Comparison of ENCODE assay signal across 13 mouse cellular contexts in the genomic region with DNA sequence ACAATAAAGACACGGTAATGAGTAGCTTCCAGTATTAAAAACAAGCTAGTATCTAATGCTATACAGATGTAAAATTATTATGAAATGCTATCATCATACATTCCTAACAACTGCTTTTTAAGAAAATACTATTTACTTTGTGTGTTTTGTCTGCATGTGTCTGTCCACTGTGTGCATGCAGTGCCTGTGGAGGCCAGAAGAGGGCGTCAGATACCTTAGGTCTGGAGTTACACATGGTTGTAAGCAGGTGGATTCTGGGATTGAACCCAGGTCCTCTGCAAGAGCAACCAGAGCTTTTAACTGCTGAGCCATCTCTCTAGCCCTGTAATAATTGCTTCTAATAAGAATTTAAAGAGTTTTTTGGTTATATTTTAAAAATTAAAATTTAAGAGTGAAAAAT. TPM values are rescaled to one million over a fixed set of nuclear protein-coding genes. Genes with fewer than 3 reads are reported as not detected.
DNase-seq lines count a peak whose midpoint lies in the region; ATAC-seq and TF ChIP-seq lines count a peak whose summit lies in the region.
"Had no signal": no experiment of that assay in that cellular context is flagged by ENCODE, and none has a peak within 500 bp of the region (broad histone marks: within the 10 kb centered on the region; RNA-seq: fewer than 3 reads in every experiment).

No protein-coding gene starts in this region.

- no peak overlapping the region for H3K4me3 ChIP-seq in intestine, postnatal 0 days (ENCODE audit: low read depth, low read length)
- H3K4me3 ChIP-seq in intestine, embryonic 15.5 days (replicated peaks) = no peak overlapping the region
- H3K4me3 ChIP-seq in stomach, postnatal 0 days (ENCODE audit: low read depth, low read length) = no peak overlapping the region
- H3K4me3 ChIP-seq: forebrain, embryonic 12.5 days; limb, embryonic 15.5 days had no signal

- no peaks in the 10 kb centered on the region for H3K4me1 ChIP-seq in intestine, postnatal 0 days (replicated peaks; ENCODE audit: control insufficient read depth, insufficient read depth, low read length)
- no peaks in the 10 kb centered on the region for H3K4me1 ChIP-seq in intestine, embryonic 15.5 days (replicated peaks)
- H3K4me1 ChIP-seq in stomach, postnatal 0 days (replicated peaks; ENCODE audit: control insufficient read depth, insufficient read depth) = no peaks in the 10 kb centered on the region
- H3K4me1 ChIP-seq: forebrain, embryonic 12.5 days; limb, embryonic 15.5 days had no signal

- no peaks in the 10 kb centered on the region for H3K9me3 ChIP-seq in intestine, postnatal 0 days (ENCODE audit: control insufficient read depth)
- H3K9me3 ChIP-seq in intestine, embryonic 15.5 days = no peaks in the 10 kb centered on the region
- no peaks in the 10 kb centered on the region for H3K9me3 ChIP-seq in stomach, postnatal 0 days (ENCODE audit: control insufficient read depth, low read length)
- H3K9me3 ChIP-seq: forebrain, embryonic 12.5 days; limb, embryonic 15.5 days had no signal

- 66% methylated on average over 2 of the region's 2 CpGs for WGBS in intestine, postnatal 0 days
- 64% methylated on average over 2 of the region's 2 CpGs for WGBS in intestine, embryonic 15.5 days
- WGBS in stomach, postnatal 0 days = 64% methylated on average over 2 of the region's 2 CpGs

- DNase-seq in thymus, postnatal 25 days = peak; percentile 2
- no peak for DNase-seq in thymus, adult 18-20 months
- peak; percentile 52 for DNase-seq in R1 (ENCODE audit: low read depth, low spot score)
- no peak for DNase-seq in stomach, postnatal 0 days (ENCODE audit: low spot score)
- DNase-seq in retina, postnatal 1 day = no peak
- DNase-seq: gastrocnemius, postnatal 25 days; heart, postnatal 14 days; kidney, adult 2 months; layer of hippocampus, postnatal 36 days had no signal

- H3K27me3 ChIP-seq in intestine, postnatal 0 days (replicated peaks; ENCODE audit: control insufficient read depth, insufficient read depth, low read length) = no peaks in the 10 kb centered on the region
- no peaks in the 10 kb centered on the region for H3K27me3 ChIP-seq in intestine, embryonic 15.5 days (replicated peaks)
- H3K27me3 ChIP-seq in stomach, postnatal 0 days (ENCODE audit: control insufficient read depth, insufficient read depth, low read length) = no peaks in the 10 kb centered on the region
- H3K27me3 ChIP-seq: forebrain, embryonic 12.5 days; limb, embryonic 15.5 days had no signal

- no peak overlapping the region for H3K4me2 ChIP-seq in intestine, postnatal 0 days (replicated peaks; ENCODE audit: low read depth)
- H3K4me2 ChIP-seq in intestine, embryonic 15.5 days (replicated peaks) = no peak overlapping the region
- H3K4me2 ChIP-seq in stomach, postnatal 0 days (replicated peaks; ENCODE audit: low read depth) = no peak overlapping the region
- H3K4me2 ChIP-seq: forebrain, embryonic 12.5 days; limb, embryonic 15.5 days had no signal

- TF ChIP-seq CTCF in intestine, postnatal 0 days (IDR thresholded peaks at IDR 0.05; ENCODE audit: low read depth) = peak; percentile 62
- TF ChIP-seq CTCF in stomach, postnatal 0 days (IDR thresholded peaks at IDR 0.05; ENCODE audit: low read depth) = peak; percentile 51

- no peak overlapping the region for H3K27ac ChIP-seq in intestine, postnatal 0 days (ENCODE audit: low read depth, low read length)
- no peak overlapping the region for H3K27ac ChIP-seq in intestine, embryonic 15.5 days
- no peak overlapping the region for H3K27ac ChIP-seq in stomach, postnatal 0 days (replicated peaks)
- H3K27ac ChIP-seq: forebrain, embryonic 12.5 days; limb, embryonic 15.5 days had no signal

- no peak for ATAC-seq in intestine, postnatal 0 days
- ATAC-seq in intestine, embryonic 15.5 days = no peak
- no peak for ATAC-seq in stomach, postnatal 0 days (ENCODE audit: low FRiP score, low TSS enrichment)

- H3K9ac ChIP-seq in intestine, postnatal 0 days (ENCODE audit: low read depth, low read length) = no peak overlapping the region
- H3K9ac ChIP-seq in intestine, embryonic 15.5 days = no peak overlapping the region
- H3K9ac ChIP-seq in stomach, postnatal 0 days (ENCODE audit: low read length) = no peak overlapping the region
- H3K9ac ChIP-seq: forebrain, embryonic 12.5 days; limb, embryonic 15.5 days had no signal

- H3K36me3 ChIP-seq in intestine, postnatal 0 days (ENCODE audit: control insufficient read depth, insufficient read depth) = no peaks in the 10 kb centered on the region
- H3K36me3 ChIP-seq in intestine, embryonic 15.5 days = no peaks in the 10 kb centered on the region
- H3K36me3 ChIP-seq in stomach, postnatal 0 days (ENCODE audit: control insufficient read depth, insufficient read depth, low read length) = no peaks in the 10 kb centered on the region
- H3K36me3 ChIP-seq: forebrain, embryonic 12.5 days; limb, embryonic 15.5 days had no signal

- TF ChIP-seq EP300 in stomach, postnatal 0 days (optimal IDR thresholded peaks at IDR 0.05) = no peak

RNA-seq across cellular contexts. Expression of a gene that starts 27.5 kb away (rescaled TPM):
- polyA plus RNA-seq in intestine, postnatal 0 days (2015; fragmentation: Nextera tagmentation; extraction: Ambion mirVana) = 4.5 and 4.8 TPM in 2 replicates
- polyA plus RNA-seq in intestine, embryonic 15.5 days (2015; fragmentation: Nextera tagmentation; extraction: Ambion mirVana) = 9.6 and 11.1 TPM in 2 replicates
- polyA plus RNA-seq in stomach, postnatal 0 days (2015; fragmentation: Nextera tagmentation; extraction: Ambion mirVana) = 5.1 and 5.6 TPM in 2 replicates

RNA-seq across cellular contexts. Expression of a gene that starts 49.2 kb away (rescaled TPM):
- 4.1 and 6.5 TPM in 2 replicates for polyA plus RNA-seq in intestine, postnatal 0 days (2015; fragmentation: Nextera tagmentation; extraction: Ambion mirVana)
- 3.3 TPM in 2 replicates for polyA plus RNA-seq in intestine, embryonic 15.5 days (2015; fragmentation: Nextera tagmentation; extraction: Ambion mirVana)
- polyA plus RNA-seq in stomach, postnatal 0 days (2015; fragmentation: Nextera tagmentation; extraction: Ambion mirVana) = 2.0 and 2.1 TPM in 2 replicates

Comparison
In these comparisons a context has a peak if more than half of its experiments do, and no peak if none do; other contexts are left out.
1. DNase-seq: peak in thymus, postnatal 25 days (single experiment) and R1 (single experiment); none in thymus, adult 18-20 months (0 of 2), stomach, postnatal 0 days (single experiment) and retina, postnatal 1 day (single experiment).